Mouse (Mus musculus) inflammation-experienced regulatory T-cells, adult 6 months (primary cell): ENCODE measurements around the gene Slc38a2. TPM values are rescaled to one million over a fixed set of nuclear protein-coding genes. Genes with fewer than 3 reads are reported as not detected.
A peak's percentile ranks its signal among the peaks of the same experiment; 100 is the strongest.

ENCODE experiments used
- ATAC-seq: one replicate; pipeline ENCODE4 v1.8.0; 2017
- polyA plus RNA-seq, 3 experiments: library from polyadenylated mRNA; unstranded; fragments of 100-300 nt; shearing (Covaris generic); gene quantifications; one replicate each; pipeline ENCODE4 v1.2.1; 2017

The Slc38a2 gene
- polyA plus RNA-seq, 3 experiments from 2014 or later = 36.1 to 44.6 (median 42.9) TPM

DNA sequence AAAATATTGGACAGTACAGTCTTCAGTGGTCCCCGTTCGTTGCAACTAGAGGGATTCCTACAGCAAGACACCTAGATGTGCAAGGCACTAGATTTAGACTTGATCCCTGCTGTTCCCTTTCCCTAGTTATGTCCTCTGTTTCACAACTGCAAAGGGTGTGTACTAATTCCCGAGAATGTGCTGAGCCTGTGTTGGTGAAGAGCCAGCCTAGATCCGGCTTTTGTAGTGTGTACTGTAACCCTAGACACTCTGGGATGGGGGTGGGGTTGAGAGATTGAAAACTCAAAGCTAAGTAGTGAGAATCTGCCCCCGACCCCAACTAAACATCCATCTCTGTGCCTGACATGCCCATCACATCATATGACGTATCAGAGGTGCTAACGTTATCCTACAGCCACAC lies 18.9 kb upstream of the Slc38a2 start:
- ATAC-seq = no peak

DNA sequence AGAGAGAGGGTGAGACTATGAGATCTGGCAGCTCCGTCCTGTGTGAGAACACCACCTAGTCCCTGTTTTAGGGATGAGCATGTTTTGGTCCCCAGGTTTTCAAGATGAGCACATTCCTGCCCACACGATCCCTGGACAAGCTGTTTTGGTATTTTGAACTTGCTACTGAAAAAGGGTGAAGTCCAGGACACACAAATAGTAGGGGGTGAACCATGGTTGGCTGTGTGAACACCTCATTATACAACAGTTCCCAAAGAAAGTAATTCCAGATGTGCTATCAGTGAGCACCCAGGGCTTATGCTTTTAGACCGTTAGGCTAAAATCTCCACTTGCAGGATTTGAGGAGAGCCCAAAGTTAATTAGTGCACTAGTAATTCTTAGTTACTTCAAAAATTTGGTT lies 17.7 kb upstream of the Slc38a2 start:
- ATAC-seq = no peak

DNA sequence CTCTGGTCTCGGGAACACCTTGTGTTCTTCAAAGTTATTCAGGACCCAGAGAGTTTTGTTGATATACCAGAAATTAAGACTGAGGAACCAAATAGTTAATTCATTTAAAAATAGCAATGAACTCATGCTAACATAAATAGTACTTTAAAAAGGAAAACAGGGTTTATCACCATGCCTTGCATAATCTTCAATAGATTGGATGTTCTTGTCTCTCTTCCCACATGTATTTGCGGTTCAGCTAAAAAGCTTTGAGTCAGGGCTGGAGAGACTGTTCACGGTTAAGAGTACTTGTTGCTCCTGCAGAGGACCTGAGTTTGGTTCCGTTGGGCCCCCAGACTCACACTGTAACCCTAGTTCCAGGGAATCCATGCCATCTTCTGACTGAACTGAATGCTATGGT lies 16.8 kb upstream of the Slc38a2 start:
- ATAC-seq = no peak

DNA sequence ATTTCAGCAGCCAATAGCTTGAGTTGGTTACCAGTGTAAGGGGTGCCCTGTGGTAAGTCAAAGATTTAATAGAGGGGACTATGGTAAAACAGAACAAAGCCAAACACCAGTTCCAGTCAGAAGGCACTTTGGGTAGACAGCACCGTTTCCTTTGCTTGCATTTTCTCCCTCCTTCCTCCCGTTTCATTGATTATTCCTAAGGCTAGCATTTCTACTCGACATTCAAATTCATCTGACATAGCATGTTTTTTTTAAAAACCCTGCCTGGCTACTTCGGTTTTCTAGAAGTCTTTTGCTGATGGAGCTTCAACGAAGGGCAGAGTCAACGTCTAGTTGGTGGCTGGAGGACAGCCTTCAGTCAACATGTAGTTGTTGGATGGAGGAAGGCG lies 16.2 kb upstream of the Slc38a2 start:
- ATAC-seq = no peak

DNA sequence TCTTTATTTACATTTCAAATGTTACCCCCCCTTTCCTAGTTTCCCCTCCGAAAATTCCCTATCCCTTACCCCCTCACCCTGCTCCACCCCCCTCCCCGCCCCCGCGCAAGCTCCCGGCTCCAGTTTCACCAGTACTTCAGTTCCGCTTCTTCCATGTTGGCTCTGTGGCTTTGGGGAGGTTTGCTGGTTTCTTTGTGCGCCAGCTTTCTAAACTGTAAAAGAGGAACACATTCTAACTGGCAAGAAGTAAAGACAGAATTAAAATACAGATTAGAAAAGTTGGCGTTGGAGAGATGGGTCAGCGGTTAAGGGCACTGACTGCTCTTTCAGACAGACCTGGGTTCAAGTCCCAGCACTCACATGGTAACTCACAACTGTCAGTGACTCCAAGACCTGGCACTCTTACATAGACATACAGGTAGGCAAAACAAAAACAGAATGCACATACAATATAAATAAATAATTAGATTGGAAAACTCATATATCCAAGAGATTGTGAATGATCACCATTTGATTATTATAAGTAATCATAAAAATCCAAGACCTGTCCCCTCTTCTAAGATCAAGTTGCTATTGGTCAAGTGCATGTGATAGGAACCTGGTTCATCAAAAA lies 15.7 kb upstream of the Slc38a2 start:
- ATAC-seq = no peak

DNA sequence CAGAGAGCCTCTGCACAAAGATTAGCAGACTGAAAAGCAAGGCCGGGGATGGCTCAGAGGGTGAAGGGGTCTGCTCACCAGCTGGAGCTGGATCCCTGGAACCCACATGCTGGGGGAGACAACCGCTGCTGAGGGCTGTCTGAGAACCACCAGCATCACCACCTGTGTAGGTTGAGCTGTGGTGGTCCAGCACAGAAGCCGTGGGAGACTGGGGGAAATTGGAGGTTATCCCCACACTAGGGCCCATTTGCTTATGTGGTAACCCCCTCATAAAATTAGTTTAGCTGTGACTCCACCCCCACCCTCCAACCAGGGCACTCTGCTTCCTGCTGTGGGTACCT lies 15.1 kb upstream of the Slc38a2 start:
- peak; percentile 13 for ATAC-seq

DNA sequence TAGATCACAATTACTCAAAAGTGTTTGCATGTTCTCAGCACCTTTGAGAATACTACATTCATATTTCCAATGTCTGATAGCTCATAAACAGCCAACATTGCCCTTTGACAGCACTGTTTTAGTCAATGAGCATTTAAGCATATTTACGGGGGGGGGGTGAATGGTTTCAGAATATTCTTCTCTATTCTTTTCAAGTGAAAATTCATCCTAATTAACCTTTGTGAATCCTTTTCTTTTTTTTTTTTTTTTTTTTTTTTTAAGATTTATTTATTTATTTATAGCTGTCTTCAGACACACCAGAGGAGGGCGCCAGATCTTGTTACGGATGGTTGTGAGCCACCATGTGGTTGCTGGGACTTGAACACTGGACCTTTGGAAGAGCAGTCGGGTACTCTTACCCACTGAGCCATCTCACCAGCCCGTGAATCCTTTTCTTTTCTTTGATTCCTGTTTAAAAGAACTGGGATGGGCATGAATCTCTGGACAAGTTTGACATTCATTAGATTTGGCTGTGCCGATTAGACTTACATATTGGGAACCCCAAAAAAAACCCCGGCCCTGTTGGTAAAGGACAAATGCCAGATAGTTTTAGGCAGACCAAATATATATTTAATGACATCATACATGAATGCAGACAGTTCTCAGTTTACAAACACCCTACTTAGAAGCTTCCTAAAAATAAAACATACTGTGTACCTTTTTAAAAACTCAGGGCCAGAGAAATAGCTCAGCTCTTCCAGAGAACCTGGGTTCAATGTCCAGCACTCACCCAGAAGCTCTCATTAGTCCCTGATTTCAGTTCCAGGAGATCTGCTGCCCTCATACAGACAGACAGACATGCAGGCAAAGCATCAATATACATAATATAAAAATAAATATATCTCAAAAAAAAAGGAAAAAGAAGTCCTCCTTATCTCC lies 14.5 kb upstream of the Slc38a2 start:
- no peak for ATAC-seq

DNA sequence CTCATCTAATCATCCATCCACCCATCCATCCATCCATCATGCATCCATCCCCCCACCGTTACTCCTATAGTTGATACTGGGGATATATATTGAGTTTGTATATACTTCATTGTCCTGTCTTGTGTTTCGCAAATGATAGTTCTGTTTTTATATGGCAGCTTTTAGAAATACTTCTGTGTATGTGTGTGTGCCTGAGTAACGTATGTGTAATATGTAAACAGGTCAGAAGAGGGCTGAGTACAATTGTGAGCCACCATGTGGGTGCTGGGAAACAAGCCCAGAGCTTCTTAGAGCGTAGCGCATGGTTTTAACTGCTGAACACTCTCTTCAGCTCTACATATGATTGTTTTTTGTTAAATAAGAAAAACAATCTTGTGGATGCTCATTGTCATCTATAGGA lies 12.8 kb upstream of the Slc38a2 start:
- no peak for ATAC-seq

DNA sequence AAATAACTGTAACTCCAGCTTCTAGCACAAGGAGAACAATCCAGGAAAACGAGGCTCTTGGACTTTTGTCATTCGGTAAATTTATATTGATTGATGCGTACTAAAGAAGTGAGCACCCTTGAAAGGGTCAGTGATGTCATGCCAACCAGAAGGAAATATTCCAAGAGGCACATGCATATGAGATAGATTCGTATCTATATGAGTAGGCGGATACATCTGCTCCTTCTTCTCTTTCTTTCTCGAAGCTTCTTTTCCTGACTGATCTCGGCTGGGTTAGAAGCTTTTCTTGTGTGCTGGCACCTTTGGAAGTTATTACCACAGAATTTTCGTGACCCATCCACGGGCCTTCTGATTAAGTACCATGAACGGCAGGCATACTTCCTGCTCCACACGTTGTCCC lies 12.1 kb upstream of the Slc38a2 start:
- ATAC-seq = no peak

DNA sequence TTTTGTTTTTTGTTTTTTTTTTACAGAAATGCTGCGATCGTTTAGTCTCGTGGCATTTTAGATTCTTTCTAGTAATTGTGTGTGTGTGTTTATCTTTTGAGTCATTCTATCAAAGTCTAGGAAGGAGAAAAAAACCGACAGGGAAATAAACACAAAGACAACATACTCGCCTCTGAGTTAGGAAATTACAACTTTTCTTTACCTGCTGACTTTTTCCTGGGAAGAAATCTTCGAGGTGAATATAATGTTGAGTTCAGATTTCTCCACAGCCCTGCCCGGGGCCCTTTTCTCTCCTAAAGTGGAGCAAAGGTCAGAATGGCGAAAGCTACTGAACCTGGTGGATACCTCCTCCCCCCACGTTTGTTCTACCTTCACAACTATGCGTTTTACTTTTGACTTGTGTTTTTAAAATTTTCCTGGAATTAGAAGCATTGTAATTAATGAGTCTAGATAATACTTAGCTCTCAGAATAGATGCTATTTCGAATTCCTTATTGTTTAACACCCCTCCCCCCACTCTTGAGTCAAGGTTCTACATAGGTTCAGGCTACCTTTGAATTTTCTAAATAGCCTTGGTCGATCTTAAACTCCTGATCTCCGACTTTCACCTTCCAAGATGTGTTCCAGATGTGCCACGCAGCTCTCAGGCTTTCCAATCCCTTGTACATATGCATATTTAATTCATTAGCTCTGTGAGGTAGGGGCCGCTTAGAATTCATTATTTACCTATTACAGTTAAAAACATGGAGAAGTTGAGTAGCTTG lies 11.0 kb upstream of the Slc38a2 start:
- no peak for ATAC-seq

DNA sequence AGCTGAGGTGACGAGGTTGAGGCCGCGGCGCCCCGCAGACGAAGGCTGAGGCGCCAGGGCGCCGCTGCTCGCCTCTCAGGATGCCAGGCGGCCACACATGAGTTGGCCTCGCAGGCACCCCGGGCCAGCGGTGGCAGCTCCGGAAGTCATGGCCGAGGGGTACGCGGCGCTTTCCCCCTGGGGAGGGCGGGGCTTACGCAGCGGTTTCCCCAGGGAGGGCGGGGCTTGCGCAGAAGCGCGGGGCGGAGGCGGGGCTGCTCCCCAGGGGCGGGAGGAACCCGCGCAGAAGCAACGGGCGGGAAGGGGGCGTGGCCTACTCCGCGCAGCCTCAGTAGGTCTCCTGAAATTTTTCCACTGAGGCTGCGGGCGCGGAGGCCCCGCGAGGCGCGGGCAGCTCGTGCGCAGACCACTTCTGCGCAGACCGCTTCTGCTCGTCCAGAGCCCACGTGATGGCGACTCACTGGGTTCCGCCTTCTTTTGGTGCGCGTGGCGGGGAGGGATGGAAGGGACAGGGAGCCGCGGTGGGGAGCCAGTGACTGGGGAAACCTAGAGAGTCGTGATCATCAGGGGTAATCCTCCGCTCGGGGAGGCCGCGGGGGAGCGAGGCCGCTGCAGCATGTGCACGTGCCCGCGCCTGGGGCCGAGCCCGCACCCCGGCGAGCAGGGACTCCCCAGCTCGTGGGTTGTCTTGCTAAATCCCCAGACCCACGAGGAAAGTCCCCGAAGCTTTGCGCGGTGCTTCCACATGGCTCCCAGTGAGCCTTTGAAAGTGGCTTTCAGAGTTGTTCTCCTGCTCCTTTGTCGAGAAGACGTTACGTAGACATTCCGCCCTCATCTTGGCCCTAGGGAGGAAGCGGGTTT lies 10.2 kb upstream of the Slc38a2 start:
- peak; percentile 74 for ATAC-seq

DNA sequence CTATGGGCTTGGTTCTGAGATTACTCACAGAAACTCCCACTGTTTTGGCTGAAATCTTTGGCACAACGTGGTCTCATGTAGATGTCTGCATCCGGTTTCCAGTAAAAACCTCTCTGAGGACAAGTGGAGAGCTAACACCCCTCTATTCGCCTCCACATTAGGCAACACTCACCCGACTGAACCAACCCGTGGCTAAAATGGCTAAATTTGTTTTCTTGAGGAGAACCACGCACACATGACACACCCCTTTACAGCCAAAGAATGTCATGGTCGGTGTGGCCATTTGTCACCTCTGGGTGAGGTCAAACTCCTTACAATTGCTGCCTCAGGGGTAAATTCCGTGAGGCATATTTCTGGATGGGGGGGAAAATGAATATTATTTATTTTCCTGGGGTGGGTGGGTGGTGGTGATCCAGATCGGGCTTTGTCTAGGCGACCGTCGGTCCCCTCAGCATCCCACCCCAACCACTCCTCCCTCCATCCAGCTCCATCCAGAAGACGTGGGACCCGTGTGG lies 9.5 kb upstream of the Slc38a2 start:
- no peak for ATAC-seq

DNA sequence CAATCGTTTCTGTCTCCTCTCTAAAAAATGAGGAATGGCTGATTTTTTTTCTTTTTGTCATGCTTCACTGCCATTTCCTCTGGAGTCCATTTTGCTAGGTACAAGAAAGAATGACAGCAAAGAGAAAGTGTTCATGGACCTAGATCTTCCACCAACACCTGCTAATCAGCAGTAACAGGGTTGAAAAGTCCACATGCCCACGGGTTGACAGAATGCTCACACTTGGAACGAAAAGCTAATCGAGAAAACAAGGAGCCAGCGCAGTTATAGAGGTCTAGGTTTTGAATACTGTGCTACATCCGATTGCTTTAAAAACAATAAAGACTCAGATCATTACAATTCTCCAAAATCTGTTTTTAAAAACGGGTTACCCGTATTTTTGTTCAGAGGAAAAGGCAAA lies 8.9 kb upstream of the Slc38a2 start:
- no peak for ATAC-seq

DNA sequence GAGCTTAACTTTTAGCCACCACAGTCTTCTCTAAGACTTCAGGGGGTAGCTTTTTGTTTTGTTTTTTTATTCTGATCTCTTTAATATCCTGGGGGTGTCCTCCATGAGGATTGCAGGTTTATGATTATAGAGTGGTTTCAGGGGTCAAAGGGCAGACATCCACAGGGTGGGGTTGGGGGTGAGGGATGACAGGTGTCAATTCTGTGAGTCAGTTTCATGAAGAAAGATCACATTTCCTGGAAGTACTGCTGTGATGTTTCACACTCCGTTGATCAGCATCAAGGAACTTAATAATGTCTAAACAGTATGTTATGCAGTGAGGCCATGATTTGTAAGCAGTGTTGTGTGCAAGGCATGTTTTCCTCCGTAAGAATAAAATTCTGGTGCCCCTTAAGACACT lies 8.4 kb upstream of the Slc38a2 start:
- ATAC-seq = no peak

DNA sequence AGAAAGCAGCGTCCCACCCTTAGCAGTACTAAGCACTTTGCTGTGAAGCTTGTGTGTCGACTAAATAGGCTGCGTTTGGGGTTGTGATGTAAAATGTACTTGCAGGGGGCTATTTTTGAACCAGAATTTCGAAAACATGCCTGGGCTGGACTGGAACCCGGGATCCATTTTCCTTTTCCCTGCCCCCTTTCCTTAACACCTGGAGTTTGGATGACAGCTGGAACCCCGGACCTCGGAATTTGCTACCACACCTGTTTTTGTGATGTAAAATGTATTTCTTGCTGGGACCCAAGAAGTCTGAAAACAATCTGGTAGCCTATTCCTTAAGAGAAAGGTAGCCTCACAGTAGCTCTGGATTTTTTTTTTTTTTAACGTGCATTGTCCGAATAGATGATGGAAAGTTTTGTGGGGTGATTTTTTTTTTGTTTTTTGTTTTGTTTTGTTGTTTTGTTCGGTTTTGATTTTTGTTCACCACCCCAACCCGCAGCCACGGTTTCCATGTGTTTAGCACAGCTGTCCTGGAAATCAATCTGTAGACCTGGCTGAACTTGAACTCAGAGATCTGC lies 3.0 kb upstream of the Slc38a2 start:
- ATAC-seq = no peak

DNA sequence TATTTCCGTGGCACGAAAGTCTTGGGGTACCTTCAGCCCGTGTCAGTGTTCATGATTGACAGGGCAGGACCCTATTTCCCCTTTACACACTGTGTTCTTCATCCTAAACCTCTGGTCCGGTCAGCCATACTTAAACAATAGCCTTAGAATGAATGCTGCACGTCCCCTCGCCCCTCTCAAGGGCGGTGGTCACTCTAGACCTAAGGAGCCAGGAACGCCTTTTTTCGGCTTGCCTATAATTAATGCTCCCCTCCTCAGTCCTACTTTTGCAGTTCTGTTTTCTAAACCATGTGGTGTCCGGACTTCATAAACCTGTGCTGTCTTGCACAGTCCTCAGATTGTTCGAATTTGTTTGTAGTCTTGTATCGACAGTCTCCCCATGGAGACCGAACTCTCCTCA lies 1.2 kb upstream of the Slc38a2 start:
- ATAC-seq = no peak

DNA sequence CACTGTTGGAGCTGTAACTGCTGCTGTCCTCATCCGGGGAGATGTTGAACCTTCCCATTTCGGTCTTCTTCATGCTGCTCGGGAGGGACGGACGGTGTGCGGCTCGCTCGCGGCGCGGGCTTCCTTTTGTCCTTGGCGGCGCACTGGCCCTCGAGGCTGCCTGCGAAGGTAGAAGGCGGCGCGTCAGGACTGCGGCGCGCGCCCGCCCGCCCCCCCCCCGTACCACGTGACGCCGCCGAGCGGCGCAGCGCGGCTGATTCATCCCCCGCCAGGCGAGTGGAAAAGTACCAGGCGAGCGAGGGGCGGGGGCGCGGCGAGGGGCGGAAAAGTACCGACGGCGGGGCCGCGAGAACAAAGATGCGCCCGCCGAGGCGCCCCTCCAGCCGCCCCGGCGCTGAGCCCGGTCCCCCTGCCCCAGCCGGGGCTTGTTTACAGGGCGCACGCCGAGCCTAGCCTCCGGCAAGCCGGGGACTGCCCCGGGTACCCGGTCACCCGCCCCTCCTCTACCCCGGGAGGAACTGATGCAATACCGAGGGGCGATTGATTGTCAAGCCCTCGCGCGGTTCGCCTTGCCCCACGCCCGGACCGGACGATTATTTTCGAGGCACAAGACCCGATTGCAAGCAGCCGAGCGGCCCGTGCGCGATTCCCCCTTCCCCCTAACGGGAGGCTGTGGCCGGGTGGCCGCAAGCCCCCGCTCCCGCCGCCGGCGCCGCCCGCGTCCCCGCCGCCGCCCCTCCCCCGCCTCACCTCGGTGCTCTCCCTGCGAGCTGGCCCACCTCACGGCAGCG lies 677 bp downstream of the Slc38a2 start:
- ATAC-seq = peak; percentile 39

DNA sequence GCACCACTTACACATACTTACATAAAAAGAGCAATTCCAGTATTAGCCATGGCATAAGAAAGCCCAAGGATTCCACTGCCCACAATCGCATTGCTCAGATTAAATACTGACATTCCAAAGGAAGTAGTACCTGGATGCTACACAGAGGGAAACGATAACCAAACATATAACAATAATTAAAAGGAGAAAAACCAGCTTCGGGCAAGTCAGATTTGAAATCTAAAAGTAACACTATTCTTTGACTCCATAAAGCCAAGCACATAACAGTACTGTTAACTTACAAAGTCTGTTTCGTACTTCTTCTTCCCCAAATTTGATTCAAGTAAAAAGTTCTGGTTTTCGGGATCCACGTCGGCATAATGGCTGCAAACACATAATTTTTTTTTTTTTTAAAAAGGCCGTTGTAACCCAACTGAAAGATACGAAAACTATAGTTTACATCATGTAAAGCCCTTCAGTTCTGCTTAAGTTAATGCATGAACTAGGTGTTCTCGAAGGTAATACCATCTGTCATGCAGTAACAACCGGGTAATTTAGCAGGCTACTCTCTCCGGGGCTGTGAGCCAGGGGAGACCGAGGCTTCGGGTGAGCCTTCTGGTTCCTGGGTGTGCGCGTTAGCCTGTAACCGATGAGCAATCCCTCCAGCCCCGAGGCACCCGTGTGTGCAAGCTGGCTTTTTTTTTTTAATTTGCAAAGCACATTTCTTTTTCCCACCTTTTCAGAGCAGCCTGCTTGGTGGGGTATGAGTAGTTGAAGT lies 1.5 kb downstream of the Slc38a2 start:
- ATAC-seq = no peak

DNA sequence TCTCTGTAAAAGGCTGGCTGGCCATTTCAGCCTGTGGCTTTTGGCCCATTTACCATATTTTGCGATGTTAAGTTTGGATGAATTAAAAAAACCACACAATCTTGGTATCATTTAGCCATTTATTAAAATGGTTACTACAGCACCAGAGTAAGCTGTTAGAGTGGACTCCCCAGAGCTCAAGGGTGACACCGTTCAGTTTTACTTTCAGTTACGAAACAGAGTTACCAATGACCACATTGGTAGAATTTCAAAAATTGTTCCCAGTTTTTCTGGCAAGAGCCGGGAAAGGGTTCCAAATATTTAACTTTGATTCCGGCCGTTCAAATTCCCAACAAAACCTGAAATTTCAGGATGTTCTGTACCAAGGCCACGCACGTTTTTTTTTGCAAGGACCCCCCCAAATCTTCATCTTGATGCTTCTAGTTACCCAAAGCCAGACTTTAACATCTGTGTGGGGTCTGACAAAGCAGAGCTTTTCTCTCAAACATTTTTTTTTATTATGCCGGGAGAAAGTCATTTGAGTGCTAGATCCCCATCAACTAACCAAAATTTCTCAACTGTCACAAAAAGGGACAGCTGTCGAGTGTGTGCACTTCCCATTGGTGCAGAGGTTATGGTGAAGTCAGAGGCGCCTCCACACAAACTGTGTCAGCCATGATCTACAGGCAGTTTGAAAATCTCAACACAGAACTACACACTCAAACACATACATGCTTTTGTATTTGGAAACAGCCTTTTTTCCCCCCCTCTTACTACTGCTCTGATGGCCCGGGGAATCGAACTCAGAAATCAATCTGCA lies 2.8 kb downstream of the Slc38a2 start:
- ATAC-seq = no peak
